13 mouse cellular contexts compared by ENCODE assay signal in the genomic region with DNA sequence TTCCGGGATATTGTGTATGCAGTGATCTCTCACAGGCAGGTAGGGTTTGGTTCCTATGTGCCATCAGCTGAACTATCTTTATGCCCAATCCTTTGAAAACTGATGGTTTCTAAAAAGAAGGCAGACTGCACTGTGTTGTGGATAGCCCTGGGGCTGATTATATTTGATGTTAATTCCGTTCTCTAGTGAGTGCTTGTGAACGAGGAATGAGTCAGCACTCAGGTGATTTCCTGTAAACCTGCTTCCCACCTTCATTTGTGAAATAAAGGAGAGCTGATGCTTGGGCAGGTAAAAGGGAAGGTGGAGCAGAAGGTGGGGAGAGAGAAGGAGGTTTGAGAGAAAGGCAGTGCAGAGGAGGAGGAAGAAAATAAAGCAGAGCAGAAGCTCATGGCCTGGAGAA.
DNase-seq lines count a peak whose midpoint lies in the region.
"Had no signal": no experiment of that assay in that cellular context is flagged by ENCODE, and none has a peak within 500 bp of the region (broad histone marks: within the 10 kb centered on the region; RNA-seq: fewer than 3 reads in every experiment).

No protein-coding gene starts in this region.

- peak; percentile 25 for DNase-seq in heart, adult 11 months
- no peak for DNase-seq in heart, adult 9 months (ENCODE audit: low spot score in 2 of 2)
- DNase-seq in ES-CJ7 (ENCODE audit: low read depth, low spot score), result peak; percentile 57
- DNase-seq in R1 (ENCODE audit: low read depth, low spot score), result peak; percentile 35
- DNase-seq in adrenal gland, postnatal 36 days, result no peak
- DNase-seq in right cerebral cortex, adult 2 months (ENCODE audit: low spot score in 2 of 2), result no peak
- no peak for DNase-seq in kidney, postnatal 10 days
- DNase-seq: adrenal gland, adult 2 months; adrenal gland, postnatal 10 days; adrenal gland, postnatal 25 days; B cell, adult 2 months; cerebellum, adult 9-10 months; forebrain, postnatal 0 days had no signal

Comparison
In these comparisons a context has a peak if more than half of its experiments do, and no peak if none do; other contexts are left out.
1. DNase-seq: peak in heart, adult 11 months (single experiment), ES-CJ7 (single experiment) and R1 (single experiment); none in heart, adult 9 months (0 of 2), adrenal gland, postnatal 36 days (0 of 2), right cerebral cortex, adult 2 months (0 of 2) and kidney, postnatal 10 days (single experiment).